In genomic region chr2:146468016-146468415, GRCm38 (mm10) we compare ENCODE assay signal across 12 mouse cellular contexts.
"Had no signal": no experiment of that assay in that cellular context is flagged by ENCODE, and none has a peak within 500 bp of the region (broad histone marks: within the 10 kb centered on the region; RNA-seq: fewer than 3 reads in every experiment).

No protein-coding gene starts in this region.

- DNase-seq: kidney, postnatal 10 days; kidney, postnatal 36 days; layer of hippocampus, postnatal 36 days; left cerebral cortex, postnatal 4 days; liver, postnatal 0 days; lung, embryonic 14.5 days; lung, postnatal 36 days; retina, postnatal 1 day; right cerebral cortex, postnatal 25 days; spleen, adult 18-20 months; thymus, adult 18-20 months; thymus, postnatal 36 days had no signal
